Mouse (Mus musculus): ENCODE measurements around the gene Olfr239. TPM values are rescaled to one million over a fixed set of nuclear protein-coding genes. Genes with fewer than 3 reads are reported as not detected.
"Not testable (repeated sequence)": the region's sequence is repeated elsewhere in the genome, so short reads cannot be mapped to it uniquely, and the experiment has no call there.

The Olfr239 gene
- not detected in 2 replicates for polyA plus RNA-seq (2015; fragmentation: Nextera tagmentation; extraction: Ambion mirVana)

DNA sequence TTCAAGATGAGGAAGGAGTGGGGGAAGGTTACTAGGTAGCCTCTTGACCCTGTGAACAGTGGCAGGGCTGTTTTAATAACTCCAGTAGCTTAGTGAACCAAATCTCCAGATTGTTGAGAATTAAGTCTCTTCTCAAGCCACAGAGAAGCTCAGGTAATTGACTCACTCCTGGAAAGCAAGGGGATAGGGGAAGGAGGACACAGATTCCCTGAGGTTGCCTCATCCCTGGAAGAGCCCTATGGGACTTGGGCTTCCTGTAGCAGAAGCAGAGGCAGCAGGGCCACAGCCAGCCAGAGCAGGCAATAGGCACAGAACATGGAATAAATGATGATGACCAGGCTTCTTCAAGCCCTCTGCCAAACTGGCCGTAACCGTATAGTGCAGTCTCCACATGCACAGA is at the start of gene Olfr239:
Olfr239 (plus strand) TSS at position 301 of the 400 bp plus-strand sequence.
- not testable (repeated sequence) for H3K9me3 ChIP-seq (ENCODE audit: low read length); H3K4me2 ChIP-seq (replicated peaks; ENCODE audit: low read depth, low read length); DNase-seq (ENCODE audit: low spot score); H3K9ac ChIP-seq (replicated peaks; ENCODE audit: low read depth); H3K27me3 ChIP-seq (replicated peaks; ENCODE audit: insufficient read depth, low read length); ATAC-seq; H3K36me3 ChIP-seq (ENCODE audit: insufficient read depth, low read length); H3K4me1 ChIP-seq (ENCODE audit: insufficient read depth, low read depth, low read length); H3K4me3 ChIP-seq (ENCODE audit: low read depth, low read length); H3K27ac ChIP-seq (ENCODE audit: low read length)
- WGBS, result no CpG with 5 or more reads among the region's 2 CpGs

DNA sequence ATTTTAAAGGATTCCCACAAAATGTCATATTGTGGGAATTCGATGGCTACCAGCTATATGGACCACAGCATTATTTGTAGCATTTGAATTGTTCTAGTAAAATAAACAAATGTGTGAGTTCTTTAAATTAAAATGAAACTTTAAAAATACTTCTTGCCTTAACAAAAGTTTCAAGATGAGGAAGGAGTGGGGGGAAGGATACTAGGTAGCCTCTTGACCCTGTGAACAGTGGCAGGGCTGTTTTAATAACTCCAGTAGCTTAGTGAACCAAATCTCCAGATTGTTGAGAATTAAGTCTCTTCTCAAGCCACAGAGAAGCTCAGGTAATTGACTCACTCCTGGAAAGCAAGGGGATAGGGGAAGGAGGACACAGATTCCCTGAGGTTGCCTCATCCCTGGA is 23.0 kb upstream of the Olfr239 start, which contains the start of gene Olfr55:
Olfr55 (plus strand) TSS at position 301 of the 400 bp plus-strand sequence.
- H3K36me3 ChIP-seq (ENCODE audit: insufficient read depth, low read length); H3K4me2 ChIP-seq (replicated peaks; ENCODE audit: low read depth, low read length); H3K9me3 ChIP-seq (ENCODE audit: low read length); H3K9ac ChIP-seq (replicated peaks; ENCODE audit: low read depth); H3K27me3 ChIP-seq (replicated peaks; ENCODE audit: insufficient read depth, low read length); H3K27ac ChIP-seq (ENCODE audit: low read length); H3K4me3 ChIP-seq (ENCODE audit: low read depth, low read length); H3K4me1 ChIP-seq (ENCODE audit: insufficient read depth, low read depth, low read length); DNase-seq (ENCODE audit: low spot score); ATAC-seq: not testable (repeated sequence)
- 71% methylated on average over 1 of the region's 1 CpGs for WGBS

GRCm38 (mm10) chr17:33221590-33221989 is 30.5 kb downstream of the Olfr239 start, which contains the start of gene Olfr1564:
TSS of gene Olfr1564 (minus strand) at chr17:33221690.
- 66% methylated on average over 2 of the region's 2 CpGs for WGBS
- Histone ChIP-seq H3K4me3 (ENCODE audit: low read depth, low read length) (no peak within 1 kb of the TSS), H3K27ac (ENCODE audit: low read length) (no peak within 1 kb of the TSS), H3K9me3 (ENCODE audit: low read length) (no peaks in the 10 kb centered on the region; the same call in 1 of the 2 replicates), H3K36me3 (ENCODE audit: insufficient read depth, low read length) (no peaks in the 10 kb centered on the region), H3K27me3 (replicated peaks; ENCODE audit: insufficient read depth, low read length) (no peaks in the 10 kb centered on the region), H3K9ac (replicated peaks; ENCODE audit: low read depth) (no peak within 1 kb of the TSS), H3K4me1 (ENCODE audit: insufficient read depth, low read depth, low read length) (no peaks in the 10 kb centered on the region), H3K4me2 (replicated peaks; ENCODE audit: low read depth, low read length) (no peak within 1 kb of the TSS)
- no peak for DNase-seq (ENCODE audit: low spot score)
- ATAC-seq, result no peak
- TF ChIP-seq EP300 (IDR thresholded peaks at IDR 0.05) (no peak), CTCF (IDR thresholded peaks at IDR 0.05) (no peak)

DNA sequence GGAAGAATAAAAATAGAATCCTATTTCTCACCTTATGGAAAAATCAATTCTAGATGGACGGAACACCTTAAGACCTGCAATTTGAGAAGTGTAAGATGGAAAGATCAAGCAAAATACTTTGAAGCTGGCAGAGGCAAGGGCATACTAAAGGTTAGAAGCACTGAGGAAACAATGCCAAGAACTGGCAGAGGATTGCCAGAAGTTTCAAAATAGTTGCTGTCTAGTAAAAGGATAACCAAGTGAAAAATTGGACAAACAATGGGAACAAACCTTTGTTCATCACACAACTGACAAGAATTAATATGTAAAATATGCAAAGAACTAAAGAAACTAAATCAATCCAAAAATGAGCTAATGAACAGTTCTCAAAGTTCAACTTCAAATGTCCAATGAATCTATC is 45.5 kb downstream of the Olfr239 start:
- ATAC-seq, result not testable (repeated sequence)

More for the DNA sequence above, 45.5 kb downstream of the Olfr239 start:
- not testable (repeated sequence) for H3K9me3 ChIP-seq (ENCODE audit: low read length); H3K9ac ChIP-seq (replicated peaks; ENCODE audit: low read depth); H3K27ac ChIP-seq (ENCODE audit: low read length); DNase-seq (ENCODE audit: low spot score); H3K27me3 ChIP-seq (replicated peaks; ENCODE audit: insufficient read depth, low read length); H3K4me3 ChIP-seq (ENCODE audit: low read depth, low read length); H3K4me2 ChIP-seq (replicated peaks; ENCODE audit: low read depth, low read length); H3K36me3 ChIP-seq (ENCODE audit: insufficient read depth, low read length); H3K4me1 ChIP-seq (ENCODE audit: insufficient read depth, low read depth, low read length)
- 98% methylated on average over 1 of the region's 1 CpGs for WGBS

Other genes with a start within 250 kb of the Olfr239 start
- gene Cyp4f13, start 243.9 kb upstream of the Olfr239 start, polyA plus RNA-seq (2015; fragmentation: Nextera tagmentation; extraction: Ambion mirVana), result 20.8 and 22.0 TPM in 2 replicates
- 7.6 and 7.8 TPM in 2 replicates for gene Zfp472, start 225.5 kb upstream of the Olfr239 start, polyA plus RNA-seq (2015; fragmentation: Nextera tagmentation; extraction: Ambion mirVana)
- 7.3 and 8.4 TPM in 2 replicates for gene Zfp952, start 198.2 kb upstream of the Olfr239 start, polyA plus RNA-seq (2015; fragmentation: Nextera tagmentation; extraction: Ambion mirVana)
- 6.9 and 7.6 TPM in 2 replicates for gene Zfp763, start 157.9 kb upstream of the Olfr239 start, polyA plus RNA-seq (2015; fragmentation: Nextera tagmentation; extraction: Ambion mirVana)
- gene 4921501E09Rik, start 123.2 kb upstream of the Olfr239 start, polyA plus RNA-seq (2015; fragmentation: Nextera tagmentation; extraction: Ambion mirVana), result not detected in 2 replicates
- 6.8 and 7.6 TPM in 2 replicates for gene Zfp563, start 102.0 kb upstream of the Olfr239 start, polyA plus RNA-seq (2015; fragmentation: Nextera tagmentation; extraction: Ambion mirVana)
- not detected in 2 replicates for gene Morc2b, start 51.6 kb upstream of the Olfr239 start, polyA plus RNA-seq (2015; fragmentation: Nextera tagmentation; extraction: Ambion mirVana)
- gene Olfr55, start 22.9 kb upstream of the Olfr239 start, polyA plus RNA-seq (2015; fragmentation: Nextera tagmentation; extraction: Ambion mirVana), result not detected in 2 replicates
- not detected in 2 replicates for gene Olfr1564, start 30.4 kb downstream of the Olfr239 start, polyA plus RNA-seq (2015; fragmentation: Nextera tagmentation; extraction: Ambion mirVana)
- gene Zfp955a, start 63.8 kb downstream of the Olfr239 start, polyA plus RNA-seq (2015; fragmentation: Nextera tagmentation; extraction: Ambion mirVana), result 9.4 and 9.6 TPM in 2 replicates
- gene Olfr63, start 73.4 kb downstream of the Olfr239 start, polyA plus RNA-seq (2015; fragmentation: Nextera tagmentation; extraction: Ambion mirVana), result 0.01 TPM in 2 replicates
- 6.6 and 7.4 TPM in 2 replicates for gene Zfp955b, start 98.2 kb downstream of the Olfr239 start, polyA plus RNA-seq (2015; fragmentation: Nextera tagmentation; extraction: Ambion mirVana)
- 3.7 and 4.4 TPM in 2 replicates for gene Zfp81, start 167.6 kb downstream of the Olfr239 start, polyA plus RNA-seq (2015; fragmentation: Nextera tagmentation; extraction: Ambion mirVana)
- gene Zfp101, start 203.3 kb downstream of the Olfr239 start, polyA plus RNA-seq (2015; fragmentation: Nextera tagmentation; extraction: Ambion mirVana), result 8.8 and 8.9 TPM in 2 replicates
- 0.19 TPM in 1 of 2 replicates, not detected in the other for gene Actl9, start 241.6 kb downstream of the Olfr239 start, polyA plus RNA-seq (2015; fragmentation: Nextera tagmentation; extraction: Ambion mirVana)